Mouse (Mus musculus) limb, embryonic 14.5 days (tissue): ENCODE data around the gene Tubgcp6. TPM values are rescaled to one million over a fixed set of nuclear protein-coding genes. Genes with fewer than 3 reads are reported as not detected.

ENCODE experiments used
- ATAC-seq: fragments of 200-750 bp; cut with Nextera tagmentation; 2 replicates; pipeline ENCODE4 v1.8.0; 2017; ENCODE audit warnings: low read depth, moderate number of reproducible peaks, moderate TSS enrichment; ENCODE audit not compliant: low FRiP score
- DNase-seq: peaks from one replicate; pipeline ENCODE4 v3.0.0-alpha.2; 2015; ENCODE audit warnings: low spot score
- H3K27ac ChIP-seq: fragments of 300-500 bp; sonication (generic); replicated peaks from 2 replicates; pipeline ENCODE4 v1.5.1; 2014; ENCODE audit warnings: low read depth, mild to moderate bottlenecking, low read length, moderate library complexity, mixed read lengths
- H3K27me3 ChIP-seq: fragments of 300-500 bp; sonication (generic); 2 replicates; pipeline ENCODE4 v1.6.1; 2014; ENCODE audit warnings: low read length, mixed read lengths; ENCODE audit not compliant: control insufficient read depth, insufficient read depth
- H3K36me3 ChIP-seq: fragments of 300-500 bp; sonication (generic); 2 replicates; pipeline ENCODE4 v1.6.1; 2014; ENCODE audit warnings: mild to moderate bottlenecking, low read length, moderate library complexity, mixed read lengths; ENCODE audit not compliant: control insufficient read depth, insufficient read depth
- H3K4me1 ChIP-seq: fragments of 300-500 bp; sonication (generic); 2 replicates; pipeline ENCODE4 v1.6.1; 2014; ENCODE audit warnings: antibody characterized with exemption, low read length, mixed read lengths; ENCODE audit not compliant: control insufficient read depth, insufficient read depth
- H3K4me2 ChIP-seq: fragments of 300-500 bp; sonication (generic); replicated peaks from 2 replicates; pipeline ENCODE4 v1.6.1; 2014; ENCODE audit warnings: low read depth, mild to moderate bottlenecking, low read length, moderate library complexity; ENCODE audit not compliant: severe bottlenecking
- H3K4me3 ChIP-seq: fragments of 300-500 bp; sonication (generic); replicated peaks from 2 replicates; pipeline ENCODE4 v1.5.1; 2014; ENCODE audit warnings: low read length
- H3K9ac ChIP-seq: fragments of 300-500 bp; sonication (generic); 2 replicates; pipeline ENCODE4 v1.6.1; 2014; ENCODE audit warnings: mild to moderate bottlenecking, low read depth, low read length, moderate library complexity; ENCODE audit not compliant: severe bottlenecking
- H3K9me3 ChIP-seq: fragments of 300-500 bp; sonication (generic); 2 replicates; pipeline ENCODE4 v1.6.1; 2016; ENCODE audit warnings: low read length; ENCODE audit not compliant: control insufficient read depth
- POLR2A ChIP-seq: fragments of 200-500 bp; IDR thresholded peaks from 2 replicates; pipeline ENCODE4 v1.8.0; 2012; ENCODE audit warnings: inconsistent platforms, mild to moderate bottlenecking, moderate library complexity, borderline replicate concordance; ENCODE audit not compliant: insufficient read depth, insufficient read length; ENCODE audit errors: extremely low read depth
- WGBS: fragments of 180-500 bp; shearing (Covaris S2); extraction: QIAGEN DNeasy Blood & Tissue Kit; methylation state at CpG from one replicate; pipeline ENCODE4 v1.1.7; 2014; 5-methylcytosine and 5-hydroxymethylcytosine counted together
- polyA plus RNA-seq, 2 experiments: library from polyadenylated mRNA; depleted of rRNA in 1 of 2; stranded (reverse) in 1 of 2; unstranded in 1 of 2; fragments of >200 nt; fragmentation: Nextera tagmentation in 1 of 2; extraction: Ambion mirVana in 1 of 2; gene quantifications; 2 replicates each; pipeline versions ENCODE4 v1.2.1 to v1.2.3; 2012 to 2014

Gene Tubgcp6
- polyA plus RNA-seq, 2 experiments, result 17.2 to 36.8 TPM

- H3K4me1 ChIP-seq, result no peaks in the 10 kb centered on the region
- 56% methylated on average over 6 of the region's 6 CpGs for WGBS
- no peak overlapping the region for H3K4me2 ChIP-seq
- H3K9ac ChIP-seq, result no peak overlapping the region
- no peak overlapping the region for H3K4me3 ChIP-seq
- no peak for TF ChIP-seq POLR2A
- ATAC-seq, result no peak
- no peaks in the 10 kb centered on the region for H3K9me3 ChIP-seq
- no peak overlapping the region for H3K27ac ChIP-seq
- peaks cover 42% of the 10 kb centered on the region for H3K27me3 ChIP-seq
- DNase-seq, result no peak
- no peaks in the 10 kb centered on the region for H3K36me3 ChIP-seq
Observed at GRCm38 (mm10) chr15:89063536-89063935, 59.4 kb downstream of the Tubgcp6 start.

- H3K9me3 ChIP-seq, result no peaks in the 10 kb centered on the region
- no peak overlapping the region for H3K9ac ChIP-seq
- TF ChIP-seq POLR2A, result no peak
- H3K36me3 ChIP-seq, result no peaks in the 10 kb centered on the region
- H3K27me3 ChIP-seq, result peaks cover 42% of the 10 kb centered on the region
- 71% methylated on average over 7 of the region's 7 CpGs for WGBS
- H3K27ac ChIP-seq, result no peak overlapping the region
- H3K4me3 ChIP-seq, result no peak overlapping the region
- H3K4me2 ChIP-seq, result no peak overlapping the region
- DNase-seq (no peak), ATAC-seq (no peak)
- no peaks in the 10 kb centered on the region for H3K4me1 ChIP-seq
Observed at GRCm38 (mm10) chr15:89063001-89063400, 59.9 kb downstream of the Tubgcp6 start.

GRCm38 (mm10) chr15:89062518-89062910 lies 60.4 kb downstream of the Tubgcp6 start:
- H3K27me3 ChIP-seq, result peaks cover 37% of the 10 kb centered on the region
- ATAC-seq (no peak), DNase-seq (no peak)
- no peaks in the 10 kb centered on the region for H3K36me3 ChIP-seq
- H3K27ac ChIP-seq, result no peak overlapping the region
- WGBS, result 92% methylated on average over 5 of the region's 5 CpGs
- no peak overlapping the region for H3K9ac ChIP-seq
- no peak overlapping the region for H3K4me3 ChIP-seq
- no peak for TF ChIP-seq POLR2A
- H3K9me3 ChIP-seq, result no peaks in the 10 kb centered on the region
- H3K4me2 ChIP-seq, result no peak overlapping the region
- H3K4me1 ChIP-seq, result no peaks in the 10 kb centered on the region

- TF ChIP-seq POLR2A, result no peak
- Histone ChIP-seq H3K36me3 (no peaks in the 10 kb centered on the region), H3K4me1 (no peaks in the 10 kb centered on the region), H3K9ac (no peak overlapping the region), H3K4me2 (no peak overlapping the region), H3K4me3 (no peak overlapping the region), H3K9me3 (no peaks in the 10 kb centered on the region), H3K27me3 (peaks cover 32% of the 10 kb centered on the region), H3K27ac (no peak overlapping the region)
- whole genome bisulfite sequencing, result 87% methylated on average over 6 of the region's 6 CpGs
- ATAC-seq (no peak), DNase-seq (no peak)
Observed at GRCm38 (mm10) chr15:89061761-89062517, 61.0 kb downstream of the Tubgcp6 start.

GRCm38 (mm10) chr15:89060811-89061460 lies 62.0 kb downstream of the Tubgcp6 start:
- H3K4me2 ChIP-seq, result no peak overlapping the region
- no peak overlapping the region for H3K9ac ChIP-seq
- DNase-seq (no peak), ATAC-seq (no peak)
- no peak overlapping the region for H3K4me3 ChIP-seq
- no peaks in the 10 kb centered on the region for H3K9me3 ChIP-seq
- WGBS, result 87% methylated on average over 12 of the region's 12 CpGs
- TF ChIP-seq POLR2A, result no peak
- H3K27me3 ChIP-seq, result peaks cover 25% of the 10 kb centered on the region
- no peaks in the 10 kb centered on the region for H3K4me1 ChIP-seq
- H3K27ac ChIP-seq, result no peak overlapping the region
- no peaks in the 10 kb centered on the region for H3K36me3 ChIP-seq
